Mouse (Mus musculus) megakaryocyte, embryonic 14.5 days (primary cell): ENCODE measurements around the gene Ifna1.

Experiments used
- FLI1 ChIP-seq: IDR thresholded peaks from 2 replicates; pipeline ENCODE4 v1.6.1; 2012; ENCODE audit warnings: low read length, inconsistent platforms, mixed read lengths
- GATA1 ChIP-seq: IDR thresholded peaks from 3 replicates; pipeline ENCODE4 v1.6.1; 2012; ENCODE audit warnings: mixed read lengths, low read length, inconsistent platforms, borderline replicate concordance

- no peak for TF ChIP-seq FLI1
- TF ChIP-seq GATA1: no peak
These were observed 19.4 kb upstream of the Ifna1 start for GRCm38 (mm10) chr4:88830523-88830922.
